Mouse (Mus musculus) gastrocnemius, adult 18-20 months (tissue): ENCODE measurements around the gene Rbm7. TPM values are rescaled to one million over a fixed set of nuclear protein-coding genes. Genes with fewer than 3 reads are reported as not detected.
"Not testable (repeated sequence)": the region's sequence is repeated elsewhere in the genome, so short reads cannot be mapped to it uniquely, and the experiment has no call there.

Source experiments
- DNase-seq: peaks from one replicate; pipeline ENCODE4 v3.0.0; 2021; ENCODE audit warnings: low spot score
- long read RNA-seq, 2 experiments: library from polyadenylated mRNA; stranded (forward); transcript quantifications; one replicate each; pipeline ENCODE4 v2.0.0; 2021
- total RNA-seq, 2 experiments: library from RNA; stranded (reverse); gene quantifications; 2 replicates each; pipeline ENCODE4 v1.2.3; 2021

Rbm7 gene
- total RNA-seq, result 10 to 100 TPM; 13.5 to 15.5 TPM
- long read RNA-seq, experiment 1, transcript Rbm7-204 (6 exons, 1,867 nt), result minor isoform, 8 of 22 reads
- long read RNA-seq, experiment 1, transcript Rbm7-201 (5 exons, 1,773 nt), result major isoform, 11 of 22 reads
- long read RNA-seq, experiment 1, partial matches to known transcripts, result 2 of 22 reads
- long read RNA-seq, experiment 1, other reads (novel, unspliced or antisense), result 1 of 22 reads
- long read RNA-seq, experiment 2, transcript Rbm7-201 (5 exons, 1,773 nt), result major isoform, 8 of 24 reads
- long read RNA-seq, experiment 2, transcript Rbm7-204 (6 exons, 1,867 nt), result minor isoform, 7 of 24 reads
- long read RNA-seq, experiment 2, partial matches to known transcripts, result 4 of 24 reads
- long read RNA-seq, experiment 2, other reads (novel, unspliced or antisense), result 5 of 24 reads

DNA sequence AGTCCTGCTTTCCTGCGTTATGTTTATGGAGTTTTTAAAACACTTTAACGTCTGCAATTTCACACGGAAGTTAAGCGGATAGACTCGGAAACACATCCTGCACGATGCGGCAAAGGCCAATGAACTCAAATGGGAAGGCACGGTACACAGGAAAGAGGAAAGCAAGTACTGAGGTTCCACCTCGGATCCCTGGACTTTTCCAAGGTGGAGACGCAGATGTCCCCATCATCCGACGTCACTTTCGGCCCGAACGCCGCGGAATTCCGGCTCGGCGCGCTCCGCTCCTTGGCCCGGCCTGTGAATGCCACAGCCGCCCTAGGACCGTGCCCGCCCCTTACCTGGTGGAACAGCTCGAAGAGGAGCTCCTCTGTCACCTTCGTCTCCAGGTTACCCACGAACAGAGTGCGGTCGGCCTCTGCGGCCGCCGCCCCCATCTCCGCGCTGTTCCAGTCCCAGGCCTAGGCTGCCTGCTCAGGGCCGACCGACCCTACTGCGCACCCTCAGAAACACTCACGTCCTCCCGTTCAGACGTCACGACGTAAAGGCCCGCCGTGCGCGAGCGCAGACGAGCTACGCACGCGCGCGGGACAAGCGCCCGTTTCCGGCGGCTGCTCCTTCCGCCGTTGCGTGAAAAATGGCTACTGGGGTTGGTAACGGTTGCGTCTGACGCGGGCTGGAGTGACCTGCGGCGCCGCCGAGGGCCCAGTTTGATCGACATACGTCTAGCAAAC, at the start of gene Rbm7, which contains the start of gene Gm5617:
Gene Rbm7, minus strand, starts transcription at position 483 of the 731 bp plus-strand sequence.
Gene Gm5617, plus strand, starts transcription at position 626 of the 731 bp plus-strand sequence.
- peak; percentile 94 for DNase-seq

DNA sequence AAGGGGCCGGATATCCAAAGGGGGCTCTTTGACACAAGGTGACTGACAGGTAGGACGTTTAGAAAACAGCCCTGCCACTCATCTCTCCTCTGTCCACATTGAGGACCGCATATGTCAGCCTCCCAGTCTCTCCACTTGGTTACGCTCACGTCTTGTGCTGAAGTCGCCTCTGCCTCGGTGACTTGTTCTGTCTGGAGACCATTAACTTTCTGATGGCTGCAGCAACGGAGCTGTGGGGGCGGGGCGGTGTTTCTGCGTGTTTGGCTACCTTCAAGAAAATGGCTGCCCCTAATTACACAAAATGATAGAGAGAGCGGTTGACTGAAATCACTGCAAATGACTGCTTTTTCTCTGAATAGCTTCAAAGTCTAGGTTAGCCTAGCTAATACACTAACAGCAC, 43.6 kb upstream of the Rbm7 start:
- no peak for DNase-seq

DNA sequence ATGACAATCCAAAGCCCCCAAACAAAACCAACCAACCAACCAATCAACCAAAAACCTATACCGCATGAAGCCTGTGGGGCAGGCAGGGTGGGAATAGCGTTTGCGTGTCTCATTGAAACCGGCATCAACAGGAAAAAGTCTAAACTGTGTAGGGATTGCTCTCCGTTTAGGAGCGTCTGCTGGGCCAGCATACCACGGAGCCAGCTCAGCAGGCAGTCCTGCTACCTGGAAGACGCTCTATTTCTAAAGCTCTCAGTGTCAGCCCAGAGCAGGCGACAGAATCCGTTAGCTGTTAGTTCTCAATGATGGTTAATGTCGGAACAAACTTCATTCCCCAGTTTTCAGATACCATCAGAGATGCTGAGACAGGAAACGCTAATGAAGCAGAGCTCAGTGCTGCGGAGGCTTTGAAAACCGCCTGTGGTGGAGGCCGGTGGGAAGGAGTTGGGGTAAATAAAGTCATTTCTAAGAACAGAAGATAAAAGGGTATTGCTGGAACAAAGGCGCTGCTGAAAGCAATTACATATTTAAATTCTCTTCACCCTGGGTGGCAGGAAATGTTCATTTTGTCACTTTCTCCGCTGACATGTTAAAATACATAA, 43.0 kb upstream of the Rbm7 start:
- no peak for DNase-seq

DNA sequence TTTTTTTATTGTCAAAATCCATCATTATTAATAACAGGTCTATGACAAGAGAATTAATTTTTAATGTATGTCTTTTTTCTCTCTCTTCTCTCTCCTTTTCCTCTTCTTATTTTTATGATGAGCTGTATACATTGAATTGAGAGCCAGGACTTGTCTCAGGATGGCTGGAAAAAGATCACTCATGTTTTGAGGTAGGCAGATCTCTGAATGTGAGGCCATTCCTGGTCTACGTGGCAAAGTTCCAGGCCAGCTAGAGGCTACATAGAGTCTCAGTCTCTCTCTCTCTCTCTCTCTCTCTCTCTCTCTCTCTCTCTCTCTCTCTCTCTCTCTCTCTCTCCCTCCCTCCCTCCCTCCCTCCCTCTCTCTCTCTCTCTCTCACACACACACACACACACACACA, 42.5 kb upstream of the Rbm7 start:
- not testable (repeated sequence) for DNase-seq

DNA sequence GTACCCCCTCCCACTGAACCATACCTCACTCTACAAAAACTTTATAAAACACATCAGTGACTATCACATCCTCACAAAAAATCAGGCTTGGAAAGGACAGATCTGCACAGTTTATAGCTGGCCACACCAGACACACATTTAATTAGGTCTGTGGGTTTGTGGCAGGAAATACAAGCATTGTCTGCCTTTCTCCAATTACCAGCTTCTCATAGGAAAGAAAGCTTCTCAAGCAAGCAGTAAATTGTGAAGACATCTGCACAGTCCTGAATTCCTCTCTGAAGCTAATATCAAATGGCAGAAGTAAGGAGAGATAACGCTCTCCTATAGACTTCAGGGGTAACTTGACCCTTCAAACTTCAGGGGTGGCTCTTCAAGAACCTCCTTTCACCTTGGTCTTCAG, 41.3 kb upstream of the Rbm7 start:
- DNase-seq, result no peak

DNA sequence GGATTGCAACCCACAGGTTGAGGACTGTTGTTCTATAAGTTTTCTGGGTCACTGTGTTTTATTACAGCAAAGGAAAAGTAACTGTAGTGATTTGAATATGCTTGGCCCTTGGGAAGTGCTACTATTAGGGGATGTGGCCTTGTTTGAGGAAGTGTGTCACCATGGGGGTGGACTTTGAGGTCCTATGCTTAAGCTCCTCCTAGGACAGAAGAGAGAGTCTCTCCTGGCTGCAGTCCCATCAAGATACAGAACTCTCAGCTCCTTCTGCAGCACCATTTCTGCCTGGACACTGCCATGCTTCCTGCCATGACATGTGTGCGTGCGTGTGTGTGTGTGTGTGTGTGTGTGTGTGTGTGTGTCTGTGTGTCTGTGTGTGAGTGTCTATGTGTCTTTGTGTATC, 37.6 kb upstream of the Rbm7 start:
- DNase-seq, result no peak

DNA sequence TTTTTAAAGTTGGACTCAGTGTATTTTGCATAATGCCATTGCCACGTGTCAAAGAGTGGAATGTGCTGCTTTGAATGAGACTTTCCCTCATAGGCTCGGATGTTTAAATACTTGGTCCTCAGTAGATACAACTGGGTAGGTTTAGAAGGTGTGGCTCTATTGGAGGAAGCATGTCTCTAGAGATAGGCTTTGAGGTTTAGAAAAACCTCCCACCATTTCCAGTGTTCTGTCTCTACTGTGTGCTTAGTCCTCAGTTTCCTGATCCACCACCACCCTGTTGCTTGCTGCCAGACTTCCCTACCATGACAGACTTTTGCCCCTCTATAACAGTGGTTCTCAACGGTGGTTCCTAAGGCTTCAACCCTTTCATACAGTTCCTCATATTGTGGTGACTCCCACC, 37.1 kb upstream of the Rbm7 start:
- no peak for DNase-seq

DNA sequence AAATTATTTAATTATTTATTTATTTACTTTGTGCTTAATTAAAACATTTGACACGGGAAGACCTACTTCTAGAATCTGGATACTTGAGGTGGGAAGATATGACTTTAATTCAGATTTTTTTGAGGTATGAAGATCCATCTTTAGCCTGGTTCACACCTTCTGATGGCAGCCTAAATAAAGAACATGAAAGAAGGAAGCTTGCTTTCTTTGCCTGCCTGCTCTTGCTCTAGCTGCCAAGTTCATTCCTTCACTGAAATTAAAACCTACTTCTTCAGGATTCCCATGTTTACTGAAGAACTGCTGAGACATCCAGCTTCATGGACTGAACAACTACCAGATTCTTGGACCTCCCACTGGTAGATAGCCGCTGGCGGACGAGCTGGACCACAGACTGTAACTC, 36.2 kb upstream of the Rbm7 start:
- no peak for DNase-seq

DNA sequence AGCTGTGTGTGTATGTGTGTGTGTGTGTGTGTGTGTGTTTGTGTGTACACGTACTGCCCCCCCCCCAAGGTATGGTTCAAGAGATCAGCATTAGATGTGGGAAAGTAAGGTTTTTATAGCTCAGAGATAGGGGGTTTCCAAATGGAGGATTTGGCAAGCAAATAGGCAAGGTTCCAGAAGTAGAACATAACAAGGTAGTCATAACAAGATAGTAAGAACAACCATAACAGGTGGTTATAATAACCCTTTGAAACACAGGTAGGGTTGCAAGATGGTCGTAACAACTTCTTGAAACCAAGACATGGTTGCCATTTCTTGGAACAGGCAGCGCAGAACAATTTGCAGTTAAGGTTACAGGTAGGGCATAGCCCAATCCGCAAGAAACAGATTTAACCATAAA, 31.4 kb upstream of the Rbm7 start:
- DNase-seq, result no peak

DNA sequence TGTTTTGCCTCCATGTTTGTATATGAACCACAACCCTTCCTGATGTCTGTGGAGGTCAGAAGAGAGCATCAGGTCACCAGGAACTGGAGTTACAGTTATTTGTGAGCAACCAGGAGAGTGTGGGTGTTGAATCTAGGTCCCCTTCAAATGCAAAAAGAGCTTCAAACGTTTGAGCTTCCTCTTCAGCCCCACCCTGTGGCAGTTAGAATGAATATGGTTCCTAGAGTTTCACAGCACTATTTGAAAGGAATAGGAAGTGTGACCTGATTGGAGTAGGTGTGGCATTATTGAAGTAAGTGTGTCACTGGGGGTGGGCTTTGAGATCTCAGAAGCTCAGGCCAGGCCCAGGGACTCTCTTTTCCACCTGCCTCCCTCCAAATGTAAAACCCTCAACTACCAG, 30.5 kb upstream of the Rbm7 start:
- DNase-seq, result no peak

DNA sequence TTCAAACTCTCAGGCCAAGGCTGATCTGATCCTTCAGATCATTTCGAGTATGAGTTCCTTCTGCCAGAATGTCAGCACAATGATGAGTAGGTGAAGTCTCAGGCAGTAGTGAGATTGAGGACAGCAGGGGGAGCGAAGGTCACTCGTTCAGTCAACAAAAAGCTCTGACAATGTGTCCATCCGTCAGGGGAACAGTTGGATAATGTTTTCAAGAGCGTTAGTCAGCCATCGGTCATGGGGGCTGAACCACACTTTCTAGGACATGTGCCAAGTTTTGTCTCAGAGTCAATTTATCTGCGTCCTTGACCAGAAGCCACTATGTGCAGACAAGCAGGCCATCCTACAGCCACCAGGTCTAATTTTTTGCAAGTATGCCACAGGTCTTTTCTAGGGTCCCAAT, 25.3 kb upstream of the Rbm7 start:
- DNase-seq, result not testable (repeated sequence)

DNA sequence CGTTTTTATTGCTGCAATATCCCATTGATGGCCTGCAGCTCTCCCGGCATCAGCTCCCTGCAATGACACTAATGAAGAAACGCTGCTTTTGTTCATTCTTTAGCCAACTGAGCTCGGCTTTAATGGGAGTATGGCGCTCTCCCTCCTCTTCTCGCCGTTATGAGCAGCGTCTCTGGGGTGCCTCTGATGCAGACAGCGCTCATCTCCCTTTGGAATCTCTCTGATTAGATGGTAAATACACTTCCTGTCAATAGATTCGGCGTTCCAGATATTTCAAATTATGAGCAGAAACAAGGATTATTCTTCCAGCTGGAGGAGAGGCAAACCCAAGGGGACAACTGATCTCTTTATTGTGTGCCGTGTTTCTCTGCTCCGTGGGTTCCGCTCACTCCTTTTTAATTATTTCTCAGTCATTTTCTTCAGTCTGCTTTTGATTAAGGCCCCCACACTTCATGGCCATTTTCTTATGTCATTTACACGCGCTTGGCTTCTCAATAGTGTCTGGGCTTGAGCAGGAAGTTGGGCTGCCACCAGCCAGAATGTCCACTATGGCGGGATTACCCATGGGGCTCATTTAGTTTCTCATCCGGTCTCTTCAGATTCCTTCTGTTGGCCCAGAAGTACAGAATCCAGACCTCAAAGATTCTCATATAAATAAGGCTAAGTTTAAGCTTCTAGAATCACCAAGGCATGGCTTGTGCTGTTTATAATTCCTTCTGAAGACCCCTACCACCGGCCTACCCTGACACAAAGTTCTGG, 22.5 kb upstream of the Rbm7 start:
- DNase-seq, result no peak

DNA sequence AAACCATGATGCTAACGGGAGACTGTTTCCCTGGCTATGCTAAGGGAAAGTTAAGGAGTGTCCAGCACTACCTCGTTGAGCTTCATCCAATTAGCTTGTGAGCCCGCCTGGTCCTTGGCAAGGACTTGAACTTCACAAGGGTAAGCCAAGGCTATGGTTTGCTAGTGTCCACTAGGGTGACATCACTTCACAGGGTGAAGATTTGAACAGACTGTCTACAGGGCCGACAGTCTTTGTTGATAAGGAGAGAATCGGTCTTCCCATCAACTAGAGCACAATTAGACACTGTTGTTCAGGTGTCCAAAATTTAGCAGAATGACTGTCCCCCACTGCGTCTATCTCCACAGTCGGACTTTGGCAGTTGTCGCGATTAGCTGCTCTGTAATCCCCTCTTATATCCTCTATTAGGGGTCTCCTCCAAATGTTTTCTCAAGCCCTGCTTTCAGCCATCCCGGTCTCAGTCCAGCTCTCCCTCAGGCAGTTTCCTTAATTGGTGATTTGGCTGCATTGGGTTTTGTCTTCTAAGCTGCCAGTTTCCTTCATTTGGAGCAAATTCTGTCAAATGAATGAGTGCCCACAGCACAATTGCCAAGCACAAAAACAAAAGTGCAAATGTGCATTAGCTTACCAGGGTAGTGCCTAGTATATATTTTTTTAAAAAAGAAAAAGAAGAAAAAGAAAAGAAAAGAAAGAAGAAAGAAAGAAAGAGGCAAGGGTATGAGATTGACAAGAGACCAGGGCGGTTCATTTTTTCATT, 21.7 kb upstream of the Rbm7 start:
- no peak for DNase-seq

DNA sequence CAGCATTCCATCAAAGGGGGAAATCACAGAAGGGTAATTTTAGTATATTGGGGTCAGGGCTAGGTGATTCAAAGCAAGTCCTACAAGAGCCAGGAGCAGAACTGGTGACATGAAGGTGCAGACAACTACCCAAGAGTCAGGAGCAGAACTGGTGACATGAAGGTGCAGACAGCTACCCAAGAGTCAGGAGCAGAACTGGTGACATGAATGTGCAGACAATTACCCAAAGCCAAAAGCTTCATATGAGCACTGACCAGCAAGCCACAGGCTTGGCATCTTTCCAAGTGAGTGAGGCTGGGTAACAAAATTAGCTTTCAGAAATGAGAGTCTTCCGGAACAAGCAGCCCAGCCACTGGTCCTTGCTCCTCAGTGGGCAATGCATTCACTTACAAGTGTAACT, 20.2 kb upstream of the Rbm7 start:
- no peak for DNase-seq

DNA sequence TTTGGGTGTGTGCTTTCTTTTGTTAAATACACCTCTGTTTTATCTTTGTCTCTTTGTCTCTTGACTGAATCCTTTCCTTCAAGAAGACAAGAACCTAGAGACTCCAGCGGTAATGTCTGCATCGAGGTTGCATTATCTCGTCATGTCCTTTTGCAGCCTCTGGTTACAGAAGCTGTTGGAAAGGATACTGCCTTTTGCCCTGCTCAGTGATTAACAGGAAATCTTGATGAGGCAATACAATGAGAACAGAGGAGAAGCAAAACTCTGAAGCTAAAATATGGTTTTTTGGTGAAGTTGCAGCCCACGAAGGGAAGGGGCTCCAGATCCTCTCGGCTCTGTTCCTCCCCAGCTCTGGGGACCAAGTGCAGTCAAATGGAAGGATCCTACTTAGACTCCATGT, 15.0 kb upstream of the Rbm7 start:
- no peak for DNase-seq

DNA sequence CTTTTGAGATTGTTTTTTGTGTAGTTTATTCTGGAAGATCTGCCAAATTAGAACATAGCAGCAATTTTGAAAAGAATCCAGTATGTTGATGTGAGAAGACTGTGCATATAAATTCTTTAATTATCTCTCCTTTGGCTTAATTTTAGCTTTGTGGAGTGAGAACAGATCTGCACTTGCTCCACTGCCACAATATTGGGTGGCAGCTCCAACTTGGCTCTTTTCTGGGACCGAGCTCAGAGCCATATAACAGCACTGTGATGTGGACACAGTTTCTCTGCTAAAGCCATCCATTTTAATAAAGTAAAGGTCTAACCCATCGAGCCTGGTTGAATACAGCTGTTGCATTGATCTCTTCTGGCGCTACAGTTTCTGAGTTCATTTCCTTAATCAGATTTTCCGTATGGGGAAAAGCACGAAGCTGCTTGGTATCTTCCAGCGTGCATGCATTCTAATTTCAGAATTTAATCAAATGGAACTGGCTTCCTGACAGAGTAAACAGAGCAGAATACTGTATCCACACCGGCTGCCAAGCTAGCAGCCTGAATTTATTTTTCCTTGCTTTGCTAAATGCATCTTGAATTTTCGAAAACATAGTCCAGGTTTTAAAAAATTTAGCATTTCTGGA, 9.8 kb upstream of the Rbm7 start:
- no peak for DNase-seq

DNA sequence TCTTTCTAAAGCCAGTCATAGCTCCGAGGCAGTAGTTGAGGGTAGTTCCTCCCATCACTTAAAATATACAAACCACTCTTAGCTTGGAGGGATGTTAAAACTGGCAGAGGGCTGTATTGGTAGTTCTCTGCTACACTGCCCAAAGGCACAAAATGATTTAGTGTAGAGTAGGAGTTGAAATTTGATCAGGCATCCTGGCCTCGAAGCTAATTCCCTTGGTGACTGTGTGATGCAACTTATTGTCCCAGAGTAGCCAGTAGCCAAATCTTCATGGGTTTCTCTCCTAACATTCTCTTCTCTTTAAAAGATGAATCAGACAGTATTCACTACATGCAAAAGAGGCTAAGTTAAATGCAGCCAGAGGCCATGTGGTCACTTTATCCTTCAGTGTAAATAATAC, 7.9 kb upstream of the Rbm7 start:
- DNase-seq, result no peak

DNA sequence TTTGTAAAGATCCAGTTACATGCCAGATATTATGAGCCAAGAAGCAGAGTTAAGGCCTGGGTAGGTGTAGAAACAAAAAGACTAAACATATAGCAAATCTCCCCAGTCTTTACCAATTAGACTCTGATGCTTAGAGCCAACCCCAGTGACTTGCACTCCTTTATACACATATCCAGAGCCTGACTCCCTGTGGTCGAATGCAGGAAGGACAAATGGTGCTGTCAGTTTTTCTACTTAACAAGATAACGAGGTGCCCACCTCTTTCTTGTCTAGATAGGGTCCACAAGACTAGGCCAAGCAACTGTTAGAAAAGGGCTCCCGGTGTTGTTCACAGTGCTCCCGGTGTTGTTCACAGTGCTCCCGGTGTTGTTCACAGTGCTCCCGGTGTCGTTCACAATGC, 6.1 kb upstream of the Rbm7 start:
- DNase-seq, result no peak

DNA sequence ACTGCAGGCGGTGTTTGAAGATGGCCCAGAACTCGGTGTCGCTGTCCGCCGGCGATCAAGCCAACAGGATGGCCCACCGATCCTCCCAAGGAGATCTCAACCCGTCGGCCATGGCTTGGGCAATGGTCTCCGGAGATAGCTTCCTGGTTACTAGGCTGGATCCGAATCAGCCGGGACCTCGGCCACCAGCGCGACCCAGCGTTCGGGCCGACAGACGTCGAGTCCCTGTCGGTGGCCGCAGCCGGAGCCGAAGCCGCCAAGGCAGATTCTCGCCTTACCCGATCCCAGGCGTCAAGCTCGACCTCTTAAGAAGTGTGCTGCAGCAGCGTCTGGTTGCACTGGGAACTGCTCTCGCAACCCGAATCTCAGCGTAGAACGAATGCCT, 441 bp upstream of the Rbm7 start:
- no peak for DNase-seq
